Mouse (Mus musculus): ENCODE data around the gene 1700019D03Rik.
A peak's percentile ranks its signal among the peaks of the same experiment; 100 is the strongest.

GRCm38 (mm10) chr1:52952551-52953397 is 67.2 kb downstream of the 1700019D03Rik start:
- TF ChIP-seq MAZ (IDR thresholded peaks at IDR 0.05; ENCODE audit: low read depth, low read length) (no peak), CTCF (IDR thresholded peaks at IDR 0.05 in 2 of 3, conservative IDR thresholded peaks at IDR 0.05 in 1 of 3; ENCODE audit: control insufficient read depth in 1 of 3, insufficient read depth in 1 of 3, low read depth in 2 of 3, low read length in 3 of 3, poor library complexity in 1 of 3, severe bottlenecking in 1 of 3) (no peak), MYB (IDR thresholded peaks at IDR 0.05; ENCODE audit: low read depth, low read length) (no peak), MYC (IDR thresholded peaks at IDR 0.05; ENCODE audit: low read depth, low read length) (no peak), ZNF384 (IDR thresholded peaks at IDR 0.05; ENCODE audit: low read depth, low read length) (no peak), POLR2A (IDR thresholded peaks at IDR 0.05; ENCODE audit: control insufficient read depth in 1 of 2, insufficient read depth in 1 of 2, low read depth in 1 of 2, low read length in 2 of 2, poor library complexity in 1 of 2) (0 out of 4 replicates have a peak, but pooled peaks of 1 of the 2 experiments have one; percentile 23), ELF1 (IDR thresholded peaks at IDR 0.05; ENCODE audit: low read depth, low read length) (no peak), GATA1 (IDR thresholded peaks at IDR 0.05; ENCODE audit: low read depth, low read length) (no peak)
